ENCODE assay signal across 8 mouse cellular contexts in genomic region chr17:69969021-69969815, GRCm38 (mm10). TPM values are rescaled to one million over a fixed set of nuclear protein-coding genes. Genes with fewer than 3 reads are reported as not detected.
DNase-seq lines count a peak whose midpoint lies in the region; ATAC-seq and TF ChIP-seq lines count a peak whose summit lies in the region.

Gene Dlgap1 (plus strand): TSS chr17:69969073.

- H3K9ac ChIP-seq in ES-E14 (ENCODE audit: insufficient read depth, low read depth, low read length, poor library complexity, severe bottlenecking), result peak within 1 kb of the TSS; percentile 15; the same call in 1 of the 2 replicates
- peak within 1 kb of the TSS; percentile 59 for H3K9ac ChIP-seq in forebrain, embryonic 11.5 days (ENCODE audit: low read length)
- 0 out of 2 replicates have a peak within 1 kb of the TSS, but pooled peaks have one; percentile 32 for H3K9ac ChIP-seq in heart, embryonic 16.5 days (ENCODE audit: low read length)
- no peak within 1 kb of the TSS for H3K9ac ChIP-seq in liver, embryonic 15.5 days

- DNase-seq in ES-E14 (ENCODE audit: low read depth, low spot score) (peak; percentile 45), adipocyte (ENCODE audit: low spot score) (no peak)
- DNase-seq in forebrain, embryonic 11.5 days (ENCODE audit: low spot score), result peak; percentile 87
- DNase-seq in kidney, postnatal 25 days, result peak; percentile 44 to 72
- DNase-seq in retina, postnatal 7 days (ENCODE audit: low read depth, low spot score), result peak; percentile 59

- H3K4me1 ChIP-seq in ES-E14 (ENCODE audit: control insufficient read depth in 2 of 2, insufficient read depth in 2 of 2, low read length in 2 of 2, poor library complexity in 1 of 2), result peaks cover 0 to 3% of the 10 kb centered on the region in 2 experiments; a peak in 1 of 4 replicates
- H3K4me1 ChIP-seq in brown adipose tissue, adult 24 weeks (ENCODE audit: control insufficient read depth, insufficient read depth, insufficient read length, low read length), result no peaks in the 10 kb centered on the region
- peaks cover 3% of the 10 kb centered on the region; the same call in 1 of the 2 replicates for H3K4me1 ChIP-seq in forebrain, embryonic 11.5 days (replicated peaks; ENCODE audit: control insufficient read depth, insufficient read depth, low read length)
- peaks cover 8% of the 10 kb centered on the region for H3K4me1 ChIP-seq in heart, embryonic 16.5 days (ENCODE audit: control insufficient read depth, insufficient read depth, low read length)
- no peaks in the 10 kb centered on the region for H3K4me1 ChIP-seq in liver, embryonic 15.5 days (replicated peaks)

- H3K4me3 ChIP-seq in ES-E14 (ENCODE audit: insufficient read depth in 1 of 2, low read depth in 1 of 2, low read length in 2 of 2, poor library complexity in 1 of 2, severe bottlenecking in 1 of 2), result peak within 1 kb of the TSS; percentile 65 to 71
- H3K4me3 ChIP-seq in brown adipose tissue, adult 24 weeks (ENCODE audit: insufficient read depth, low read depth, low read length), result peak within 1 kb of the TSS; percentile 56
- peak within 1 kb of the TSS; percentile 57 for H3K4me3 ChIP-seq in forebrain, embryonic 11.5 days (ENCODE audit: low read depth, low read length)
- peak within 1 kb of the TSS; percentile 57 for H3K4me3 ChIP-seq in heart, embryonic 16.5 days (ENCODE audit: low read length)
- H3K4me3 ChIP-seq in liver, embryonic 15.5 days (replicated peaks), result peak within 1 kb of the TSS; percentile 39

- under 1% methylated on average over 91 of the region's 105 CpGs for WGBS in forebrain, embryonic 11.5 days
- WGBS in heart, embryonic 16.5 days, result under 1% methylated on average over 104 of the region's 105 CpGs
- under 1% methylated on average over 105 of the region's 105 CpGs for WGBS in liver, embryonic 15.5 days (ENCODE audit: insufficient replicate concordance)

- in situ Hi-C loops in ES-E14 (cut with MboI; ENCODE audit: low sequenced_read_pairs in 2 of 2, unreplicated experiment in 2 of 2), result no loop called here

- no peaks in the 10 kb centered on the region for H3K36me3 ChIP-seq in ES-E14 (ENCODE audit: control insufficient read depth, insufficient read depth, low read length, poor library complexity, severe bottlenecking)
- no peaks in the 10 kb centered on the region for H3K36me3 ChIP-seq in forebrain, embryonic 11.5 days (ENCODE audit: control insufficient read depth, insufficient read depth, low read length)
- H3K36me3 ChIP-seq in heart, embryonic 16.5 days (ENCODE audit: control insufficient read depth, insufficient read depth), result no peaks in the 10 kb centered on the region
- no peaks in the 10 kb centered on the region for H3K36me3 ChIP-seq in liver, embryonic 15.5 days (replicated peaks)

- H3K27me3 ChIP-seq in forebrain, embryonic 11.5 days (ENCODE audit: control insufficient read depth, insufficient read depth, low read length), result peaks cover 14% of the 10 kb centered on the region
- peaks cover 34% of the 10 kb centered on the region for H3K27me3 ChIP-seq in heart, embryonic 16.5 days (ENCODE audit: control insufficient read depth, insufficient read depth, low read length)
- H3K27me3 ChIP-seq in liver, embryonic 15.5 days, result peaks cover 35% of the 10 kb centered on the region

- H3K4me2 ChIP-seq in forebrain, embryonic 11.5 days (ENCODE audit: low read depth, low read length, severe bottlenecking), result peak within 1 kb of the TSS; percentile 92
- H3K4me2 ChIP-seq in heart, embryonic 16.5 days (ENCODE audit: low read depth, low read length), result peak within 1 kb of the TSS; percentile 93
- peak within 1 kb of the TSS; percentile 62 for H3K4me2 ChIP-seq in liver, embryonic 15.5 days

- peak; percentile 92 for ATAC-seq in forebrain, embryonic 11.5 days (replicated peaks; ENCODE audit: low FRiP score)
- peak; percentile 94 for ATAC-seq in heart, embryonic 16.5 days (replicated peaks; ENCODE audit: extremely low read depth, insufficient read depth, low FRiP score)
- peak; percentile 49; the same call in 1 of the 2 replicates for ATAC-seq in liver, embryonic 15.5 days (ENCODE audit: insufficient read depth)

- H3K9me3 ChIP-seq in ES-E14 (ENCODE audit: control insufficient read depth, insufficient read depth, low read depth, low read length), result no peaks in the 10 kb centered on the region
- no peaks in the 10 kb centered on the region for H3K9me3 ChIP-seq in forebrain, embryonic 11.5 days (ENCODE audit: control insufficient read depth, low read length)
- no peaks in the 10 kb centered on the region for H3K9me3 ChIP-seq in heart, embryonic 16.5 days (replicated peaks; ENCODE audit: control insufficient read depth, low read length)
- H3K9me3 ChIP-seq in liver, embryonic 15.5 days (replicated peaks), result no peaks in the 10 kb centered on the region

- no peak within 1 kb of the TSS for H3K27ac ChIP-seq in ES-E14 (ENCODE audit: insufficient read depth, low read depth, low read length, poor library complexity, severe bottlenecking)
- no peak within 1 kb of the TSS for H3K27ac ChIP-seq in brown adipose tissue, adult 24 weeks (replicated peaks; ENCODE audit: low read depth, low read length)
- no peak within 1 kb of the TSS for H3K27ac ChIP-seq in forebrain, embryonic 11.5 days (ENCODE audit: low read depth, low read length)
- H3K27ac ChIP-seq in heart, embryonic 16.5 days (ENCODE audit: low read length), result no peak within 1 kb of the TSS
- H3K27ac ChIP-seq in liver, embryonic 15.5 days (replicated peaks), result no peak within 1 kb of the TSS

TF ChIP-seq in ES-E14, 5 proteins besides CTCF, POLR2A, EP300 and RAD21:
- TF ChIP-seq CHD2 (IDR thresholded peaks at IDR 0.05; ENCODE audit: low read depth, low read length), result no peak
- TF ChIP-seq MAFK (IDR thresholded peaks at IDR 0.05; ENCODE audit: insufficient read depth, low read depth, low read length), result no peak
- TF ChIP-seq ZNF384 (IDR thresholded peaks at IDR 0.05; ENCODE audit: low read depth, low read length), result no peak
- no peak for TF ChIP-seq ZC3H11A (IDR thresholded peaks at IDR 0.05; ENCODE audit: borderline replicate concordance, low read depth, low read length)
- TF ChIP-seq HCFC1 (IDR thresholded peaks at IDR 0.05; ENCODE audit: borderline replicate concordance, insufficient read depth, low read length), result no peak

RNA-seq across cellular contexts. Expression of gene Dlgap1, which starts in this region (rescaled TPM):
- 0.90 and 0.94 TPM in 2 replicates for total RNA-seq in ES-E14 (2012; rRNA removed)
- polyA plus RNA-seq in brown adipose tissue, adult 24 weeks (2012; ENCODE audit: insufficient read depth, insufficient read length, missing spikeins), result 0.88 and 1.2 TPM in 2 replicates
- polyA plus RNA-seq in forebrain, embryonic 11.5 days (2014; fragmentation: Nextera tagmentation; extraction: Ambion mirVana), result 2.0 and 3.0 TPM in 2 replicates
- polyA plus RNA-seq in heart, embryonic 16.5 days (2015; fragmentation: Nextera tagmentation; extraction: Ambion mirVana), result 0.39 and 0.61 TPM in 2 replicates
- 0.02 and 0.07 TPM in 2 replicates for polyA plus RNA-seq in liver, embryonic 15.5 days (2015; fragmentation: Nextera tagmentation; extraction: Ambion mirVana)

Comparison
In these comparisons a context has a peak if more than half of its experiments do, and no peak if none do; other contexts are left out.
1. Peak in DNase-seq, H3K4me3 ChIP-seq and H3K9ac ChIP-seq in ES-E14; RNA of the gene not detected or under 1 TPM.
2. Peak in ATAC-seq, H3K4me3 ChIP-seq, H3K9ac ChIP-seq and H3K4me2 ChIP-seq in heart, embryonic 16.5 days; RNA of the gene not detected or under 1 TPM.
3. Peak in ATAC-seq, H3K4me3 ChIP-seq and H3K4me2 ChIP-seq in liver, embryonic 15.5 days; RNA of the gene not detected or under 1 TPM.